Mouse (Mus musculus) urinary bladder, postnatal 36 days (tissue): ENCODE data around the gene Rab3gap2.
"Not testable (repeated sequence)": the region's sequence is repeated elsewhere in the genome, so short reads cannot be mapped to it uniquely, and the experiment has no call there.

Experiments
- DNase-seq, 2 experiments: peaks; one replicate each; pipeline ENCODE4 v3.0.0; 2022; ENCODE audit warnings: low spot score in 2 of 2, mixed read lengths in 1 of 2

The Rab3gap2 gene

DNA sequence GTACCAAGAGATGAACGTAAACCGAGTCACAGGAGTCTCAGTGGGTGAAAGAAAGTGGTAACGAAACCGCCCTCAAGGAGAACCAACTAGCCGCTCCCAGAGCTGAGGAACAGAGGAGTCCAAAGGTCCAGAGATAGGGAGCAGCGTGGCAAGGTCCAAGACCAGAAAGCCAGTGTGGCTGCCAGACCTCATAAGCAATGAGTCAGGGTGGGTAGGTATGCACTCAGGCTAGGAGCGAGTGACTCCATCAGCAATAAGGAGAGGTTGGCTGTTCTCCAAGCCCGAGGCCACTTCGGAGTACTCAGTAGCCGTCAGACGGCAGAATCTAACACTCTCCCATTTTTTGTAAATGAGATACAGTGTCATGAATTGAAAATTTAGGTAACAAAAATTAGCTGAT lies 78.9 kb downstream of the Rab3gap2 start:
- no peak for DNase-seq

GRCm38 (mm10) chr1:185283247-185283646 lies 79.3 kb downstream of the Rab3gap2 start:
- DNase-seq = no peak

GRCm38 (mm10) chr1:185284740-185285139 lies 80.8 kb downstream of the Rab3gap2 start:
- peak in 1 of 2 experiments; percentile 50 for DNase-seq

DNA sequence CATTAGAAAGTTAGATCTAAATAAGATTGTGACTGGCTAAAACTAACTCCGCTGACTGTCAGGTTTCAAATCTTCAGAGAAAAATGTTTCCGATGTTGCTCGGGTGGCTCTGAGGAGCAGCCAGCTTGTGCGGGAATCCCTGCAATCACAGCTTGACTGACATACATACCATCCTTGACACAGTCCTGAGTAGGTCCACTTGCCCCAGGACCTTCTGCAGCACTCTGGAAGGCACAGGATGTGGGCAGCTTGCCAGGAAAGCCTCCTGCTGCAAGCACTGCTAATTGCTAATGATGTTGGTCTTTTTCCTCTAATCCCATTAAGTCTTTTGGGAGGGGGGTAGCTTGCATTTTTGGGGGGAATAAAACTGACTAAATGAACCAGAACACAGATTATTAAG lies 81.3 kb downstream of the Rab3gap2 start:
- peak in 1 of 2 experiments; percentile 30 for DNase-seq

- DNase-seq = no peak
These were observed 83.1 kb downstream of the Rab3gap2 start for GRCm38 (mm10) chr1:185287066-185287465.

DNA sequence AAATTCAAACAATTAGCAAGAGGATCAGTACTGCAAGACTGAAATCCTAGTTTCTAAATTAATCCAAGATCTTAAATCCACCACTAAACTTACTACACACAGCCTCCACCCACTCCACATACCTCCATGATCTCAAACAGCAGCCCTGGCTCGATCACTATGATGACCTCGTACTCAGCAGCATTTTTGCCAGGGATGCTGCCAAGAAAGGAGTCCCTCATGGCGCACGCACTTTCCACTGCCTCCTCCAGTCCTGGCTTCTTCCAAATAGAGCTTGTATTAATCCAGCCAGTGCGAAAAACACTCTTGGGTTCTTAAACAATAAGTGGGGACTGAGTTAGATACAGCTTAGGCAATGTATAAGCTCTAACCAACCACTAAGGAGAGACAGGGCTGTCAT lies 85.3 kb downstream of the Rab3gap2 start:
- DNase-seq = peak; percentile 10 to 41

GRCm38 (mm10) chr1:185291336-185291735 lies 87.4 kb downstream of the Rab3gap2 start:
- no peak for DNase-seq

DNA sequence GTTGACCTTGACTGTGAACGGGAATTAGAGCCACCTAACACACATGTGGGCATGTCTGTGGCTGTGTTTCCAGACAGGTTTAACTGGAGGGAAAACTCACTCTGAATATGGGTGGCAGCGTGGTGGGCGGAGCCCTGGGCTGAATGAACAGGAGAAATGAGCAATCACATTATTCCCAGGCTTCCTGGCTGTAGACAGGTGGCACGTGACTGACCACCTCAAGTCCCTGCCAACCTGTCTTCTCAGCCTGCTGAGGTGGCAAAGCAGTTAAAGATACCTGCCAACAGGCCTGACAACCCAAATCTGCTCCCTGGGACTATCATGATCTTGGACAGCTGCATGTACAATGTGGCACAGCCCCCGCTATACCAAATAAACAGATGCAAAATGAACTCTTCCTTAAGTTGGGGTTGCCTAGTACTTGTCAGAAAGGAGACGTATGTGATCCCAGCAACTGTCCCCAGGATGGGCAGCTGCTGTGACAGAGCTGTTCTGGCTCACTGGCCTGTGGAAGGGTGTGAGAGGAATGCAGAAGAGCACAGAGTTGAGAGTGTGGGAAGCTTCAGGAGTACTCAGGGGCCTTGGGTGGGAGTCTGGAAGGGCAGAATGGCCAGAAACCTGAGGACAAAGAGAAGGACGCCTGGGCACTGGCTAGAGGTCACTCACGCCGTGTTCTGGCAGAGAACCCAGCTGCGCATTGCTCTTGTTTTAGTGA lies 88.9 kb downstream of the Rab3gap2 start:
- no peak for DNase-seq

GRCm38 (mm10) chr1:185296850-185297249 lies 92.9 kb downstream of the Rab3gap2 start:
- no peak for DNase-seq

- DNase-seq = peak in 1 of 2 experiments; percentile 50
These were observed 94.6 kb downstream of the Rab3gap2 start for GRCm38 (mm10) chr1:185298496-185298895.

GRCm38 (mm10) chr1:185302816-185303215 lies 98.9 kb downstream of the Rab3gap2 start:
- no peak for DNase-seq

- DNase-seq = no peak
These were observed 102.9 kb downstream of the Rab3gap2 start for GRCm38 (mm10) chr1:185306836-185307235.

GRCm38 (mm10) chr1:185307645-185308044 lies 103.7 kb downstream of the Rab3gap2 start:
- no peak for DNase-seq

DNA sequence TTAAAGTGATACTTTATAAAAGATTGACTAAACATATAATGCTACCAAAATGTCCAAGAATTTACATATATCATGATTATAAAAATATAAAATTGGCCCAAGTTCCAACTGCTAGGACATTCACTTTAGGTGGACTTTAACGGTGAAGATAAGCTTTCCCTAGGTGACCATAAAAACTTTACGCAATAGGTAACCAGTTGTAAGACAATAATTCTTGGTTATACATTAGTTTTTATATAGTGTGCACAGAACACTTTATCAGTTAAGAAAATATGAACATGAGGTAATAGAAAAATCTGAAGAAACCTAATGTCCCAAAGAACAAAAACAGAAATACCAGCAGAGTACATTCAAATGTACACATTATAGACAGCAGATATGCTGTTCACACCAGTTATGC lies 104.4 kb downstream of the Rab3gap2 start:
- DNase-seq = no peak

- peak in 1 of 2 experiments; percentile 52 for DNase-seq
These were observed 105.0 kb downstream of the Rab3gap2 start for GRCm38 (mm10) chr1:185308908-185309307.

DNA sequence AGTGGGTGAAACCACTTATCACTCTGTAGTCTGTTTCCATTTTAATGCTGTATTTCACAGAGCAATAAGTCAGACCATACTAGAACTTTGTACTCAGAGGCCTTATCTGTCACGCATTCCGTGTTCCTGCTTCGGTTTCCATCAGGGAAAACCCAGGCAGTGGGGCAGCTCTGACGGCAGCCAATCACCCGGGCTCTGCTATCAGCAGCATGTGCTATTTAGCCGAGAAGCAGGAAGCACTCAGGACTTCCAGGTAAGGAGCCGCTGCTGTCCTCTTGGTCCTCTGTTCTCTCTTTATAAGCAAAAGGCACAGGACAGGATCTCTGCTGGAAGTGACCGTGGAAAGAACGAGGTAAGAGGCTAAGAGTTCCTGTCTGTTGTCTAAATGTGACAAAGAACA lies 108.0 kb downstream of the Rab3gap2 start:
- DNase-seq = no peak

DNA sequence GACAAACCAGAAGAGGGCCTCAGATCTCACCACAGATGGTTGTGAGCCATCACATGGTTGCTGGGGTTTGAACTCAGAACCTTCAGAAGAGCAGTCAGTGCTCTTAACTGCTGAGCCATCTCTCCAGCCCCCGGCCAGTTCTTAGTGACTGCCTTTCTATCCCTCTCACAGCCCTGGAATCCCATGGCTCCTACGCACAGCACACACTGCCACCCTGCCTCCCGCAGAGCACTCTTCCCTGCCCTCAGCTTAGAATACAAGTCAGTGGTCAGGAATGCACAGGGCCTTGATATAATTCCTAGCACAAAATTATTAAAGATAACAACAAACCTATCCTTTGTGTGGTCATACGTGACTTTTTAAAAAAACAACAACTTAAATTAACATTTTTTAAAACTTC lies 110.6 kb downstream of the Rab3gap2 start:
- DNase-seq = no peak

DNA sequence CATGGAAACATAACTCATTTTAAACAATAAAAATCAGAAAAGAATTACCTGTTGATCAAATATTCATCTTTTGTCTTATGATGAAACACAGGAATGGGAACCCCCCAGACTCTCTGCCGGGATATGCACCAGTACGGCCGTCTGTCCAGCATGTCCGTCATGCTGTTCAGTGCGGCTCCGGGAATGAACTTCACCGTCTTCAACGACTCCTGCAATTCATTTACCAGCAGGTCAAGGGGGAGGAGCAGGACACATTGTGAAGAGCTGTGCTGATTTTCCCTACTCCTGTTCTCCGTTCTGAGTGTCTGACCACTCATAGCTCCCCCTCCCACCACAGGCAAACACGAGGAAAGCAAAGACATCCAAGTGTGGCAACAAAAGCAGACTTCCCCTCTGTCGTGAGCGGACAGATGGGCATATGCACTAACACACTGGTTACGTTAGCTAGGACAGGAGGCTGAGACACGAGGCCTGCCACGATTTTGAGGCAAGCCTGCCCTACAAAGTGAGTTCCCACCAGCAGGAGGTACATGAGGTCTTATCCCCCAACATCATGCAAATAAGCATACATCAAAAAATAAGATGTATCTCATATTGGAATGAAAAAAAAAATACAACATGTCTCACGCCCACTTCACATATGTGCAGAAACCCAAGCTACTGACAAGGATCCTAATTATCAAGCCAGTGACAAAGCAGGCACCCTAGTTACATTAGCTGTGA lies 112.1 kb downstream of the Rab3gap2 start:
- no peak for DNase-seq

DNA sequence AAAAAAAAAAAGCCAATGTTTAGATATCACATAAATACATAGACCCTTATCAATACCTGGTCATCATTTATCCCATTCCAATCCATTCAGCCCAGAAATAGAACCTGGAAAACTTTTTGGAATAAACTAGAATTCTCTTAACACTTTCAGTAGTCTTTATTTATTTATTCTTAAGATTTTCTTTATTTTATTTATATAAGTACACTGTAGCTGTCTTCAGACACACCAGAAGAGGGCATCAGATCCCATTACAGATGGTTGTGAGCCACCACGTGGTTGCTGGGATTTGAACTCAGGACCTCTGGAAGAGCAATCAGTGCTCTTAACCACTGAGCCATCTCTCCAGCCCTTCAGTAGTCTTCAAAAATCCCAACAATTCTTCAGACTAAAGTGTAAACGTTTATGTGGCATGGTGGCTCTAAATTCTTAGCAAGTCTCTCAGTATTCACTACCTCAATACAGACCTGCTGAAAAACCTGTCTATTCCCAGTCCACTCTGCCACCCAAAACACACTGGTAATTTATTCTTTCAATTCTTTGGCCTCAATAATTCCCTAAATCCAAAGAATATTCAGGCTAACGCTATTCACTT lies 123.9 kb downstream of the Rab3gap2 start:
- not testable (repeated sequence) for DNase-seq

DNA sequence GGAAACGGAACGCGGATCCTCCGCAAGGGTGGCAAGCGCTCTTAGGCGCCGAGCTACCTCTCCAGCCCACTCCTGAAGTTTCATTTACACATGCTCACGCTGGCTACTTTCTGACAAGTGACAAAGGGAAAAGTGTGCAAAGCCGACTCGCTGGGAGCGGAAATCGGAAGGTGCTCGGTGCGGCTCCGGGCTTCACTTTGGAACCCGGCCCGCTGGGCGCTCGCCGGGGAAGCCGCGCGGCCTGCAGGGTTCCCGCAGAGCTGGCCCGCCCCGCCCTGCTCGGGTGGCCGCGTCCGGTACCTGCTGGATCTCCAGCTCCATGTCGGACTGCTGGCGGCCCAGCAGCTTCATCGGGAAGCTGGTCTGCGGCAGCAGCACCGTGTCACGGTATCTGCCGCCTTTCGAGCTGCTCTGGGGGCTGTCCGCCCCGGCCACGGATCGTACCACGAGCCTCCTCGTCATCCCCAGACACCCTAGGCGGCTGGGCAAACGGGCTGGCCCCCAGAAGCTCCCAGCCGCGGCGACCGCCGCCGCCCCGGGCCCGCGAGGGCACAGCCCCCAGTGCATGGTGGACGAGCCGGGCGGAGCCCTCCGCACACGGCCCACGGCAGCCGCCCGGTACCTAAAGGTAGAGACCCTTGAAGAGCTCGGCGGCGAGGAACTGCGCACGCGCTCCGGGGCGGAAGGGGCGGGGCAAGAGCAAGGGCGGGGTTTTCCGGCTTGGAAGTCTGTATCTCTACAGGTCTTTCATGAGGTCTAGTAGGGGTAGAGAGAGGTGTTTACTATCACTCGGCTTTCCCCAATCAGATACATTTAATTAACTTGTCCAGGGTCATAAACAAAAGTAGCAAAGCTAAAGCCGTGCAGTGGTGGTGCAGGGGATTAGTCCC lies 125.0 kb downstream of the Rab3gap2 start, which contains the start of gene Iars2:
Iars2 (minus strand) TSS at position 676 of the 890 bp plus-strand sequence.
- peak; percentile 90 to 92 for DNase-seq

GRCm38 (mm10) chr1:185329851-185330250 lies 125.9 kb downstream of the Rab3gap2 start:
- no peak for DNase-seq

DNA sequence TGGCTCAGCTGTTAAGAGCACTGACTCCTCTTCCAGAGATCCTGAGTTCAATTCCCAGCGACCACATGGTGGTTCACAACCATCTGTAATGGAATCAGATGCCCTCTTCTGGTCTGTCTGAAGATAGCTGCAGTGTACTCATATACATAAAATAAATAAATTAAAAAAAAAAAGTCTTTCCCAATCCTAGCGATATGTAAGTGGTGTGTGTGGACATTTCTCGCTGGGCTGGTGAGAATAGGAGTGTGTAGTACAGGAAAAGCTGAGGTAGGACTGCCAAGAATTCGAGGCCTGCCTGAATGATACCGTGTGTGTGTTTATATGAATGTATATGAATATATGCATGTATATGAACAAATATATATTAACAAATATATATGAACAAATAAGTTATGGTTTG lies 127.4 kb downstream of the Rab3gap2 start:
- no peak for DNase-seq
